Mouse (Mus musculus): ENCODE measurements around the gene Pan3.

GRCm38 (mm10) chr5:147435751-147436150 lies 5.8 kb downstream of the Pan3 start:
- TF ChIP-seq SMC3 (IDR thresholded peaks at IDR 0.05; ENCODE audit: low read depth, low read length) (no peak), MAZ (IDR thresholded peaks at IDR 0.05; ENCODE audit: low read depth, low read length) (no peak), E2F4 (IDR thresholded peaks at IDR 0.05; ENCODE audit: borderline replicate concordance, low read depth, low read length) (no peak), CTCF (IDR thresholded peaks at IDR 0.05 in 2 of 3, conservative IDR thresholded peaks at IDR 0.05 in 1 of 3; ENCODE audit: control insufficient read depth in 1 of 3, insufficient read depth in 1 of 3, low read depth in 2 of 3, low read length in 3 of 3, poor library complexity in 1 of 3, severe bottlenecking in 1 of 3) (no peak), GATA1 (IDR thresholded peaks at IDR 0.05; ENCODE audit: low read depth, low read length) (no peak)
